In genomic region chr12:43641238-43641895, GRCm38 (mm10) we compare ENCODE assay signal across 17 mouse cellular contexts.
"Had no signal": no experiment of that assay in that cellular context is flagged by ENCODE, and none has a peak within 500 bp of the region (broad histone marks: within the 10 kb centered on the region; RNA-seq: fewer than 3 reads in every experiment).

No protein-coding gene starts in this region.

- DNase-seq: kidney, adult 18-20 months; kidney, adult 9 months; kidney, postnatal 14 days; kidney, postnatal 4 days; liver, postnatal 0 days; lung, embryonic 14.5 days; midbrain, embryonic 14.5 days; thymus, adult 2 months; thymus, postnatal 14 days; thymus, postnatal 4 days had no signal

- H3K27me3 ChIP-seq: limb, embryonic 12.5 days; limb, embryonic 15.5 days had no signal

- H3K9me3 ChIP-seq: limb, embryonic 12.5 days; limb, embryonic 15.5 days had no signal

- H3K9ac ChIP-seq: limb, embryonic 12.5 days; limb, embryonic 15.5 days; liver, embryonic 14.5 days; liver, postnatal 0 days; lung, embryonic 14.5 days had no signal

- ATAC-seq: intestine, embryonic 16.5 days; liver, postnatal 0 days; lung, postnatal 0 days had no signal

- H3K4me2 ChIP-seq: limb, embryonic 12.5 days; limb, embryonic 15.5 days; liver, embryonic 11.5 days; lung, embryonic 14.5 days had no signal

- H3K27ac ChIP-seq: limb, embryonic 12.5 days; limb, embryonic 15.5 days; liver, embryonic 14.5 days; macrophage had no signal

- H3K4me1 ChIP-seq: limb, embryonic 12.5 days; limb, embryonic 15.5 days had no signal

- H3K36me3 ChIP-seq: limb, embryonic 12.5 days; limb, embryonic 15.5 days had no signal

- H3K4me3 ChIP-seq: limb, embryonic 12.5 days; limb, embryonic 15.5 days had no signal
